Mouse (Mus musculus): ENCODE measurements around the gene Obsl1. TPM values are rescaled to one million over a fixed set of nuclear protein-coding genes. Genes with fewer than 3 reads are reported as not detected.

Obsl1 gene
- total and polyA plus RNA-seq, 3 experiments = 0.08 to 1.2 TPM; not detected in 1

DNA sequence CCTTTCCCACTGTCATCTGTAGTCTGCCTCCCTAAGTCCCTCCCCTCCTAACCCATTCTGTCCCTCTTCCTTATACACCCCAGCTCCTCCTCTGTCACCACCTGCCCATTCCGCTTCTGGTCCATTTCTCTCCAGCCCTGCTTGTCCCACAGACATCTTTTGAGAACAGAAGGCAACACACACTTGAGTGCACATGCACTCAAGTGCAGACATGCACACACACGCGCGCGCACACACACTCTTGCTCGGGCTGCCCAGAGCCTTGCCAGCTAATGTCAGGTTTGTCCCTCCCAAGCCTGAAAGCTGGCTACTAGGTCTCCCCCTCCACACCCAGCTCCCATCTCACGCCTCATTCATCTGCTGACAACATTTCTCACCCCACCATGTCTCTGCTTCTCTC lies 65.6 kb downstream of the Obsl1 start:
- TF ChIP-seq USF2 (IDR thresholded peaks at IDR 0.05; ENCODE audit: borderline replicate concordance in 1 of 2, insufficient read depth in 1 of 2, low read depth in 1 of 2, low read length in 2 of 2) (no peak), MAFK (IDR thresholded peaks at IDR 0.05; ENCODE audit: borderline replicate concordance, low read depth, low read length) (no peak), KAT2A (conservative IDR thresholded peaks at IDR 0.05; ENCODE audit: low read depth, low read length) (no peak), MAX (IDR thresholded peaks at IDR 0.05; ENCODE audit: low read length) (no peak), ELF1 (IDR thresholded peaks at IDR 0.05; ENCODE audit: low read depth, low read length) (no peak), SIN3A (IDR thresholded peaks at IDR 0.05; ENCODE audit: low read length) (no peak), POLR2AphosphoS2 (IDR thresholded peaks at IDR 0.05; ENCODE audit: low read length) (no peak)
- H3K36me3 ChIP-seq (ENCODE audit: control insufficient read depth in 1 of 2, insufficient read depth in 2 of 2, low read length in 2 of 2) = peaks cover 0 to 9% of the 10 kb centered on the region in 2 experiments; a peak in 2 of 4 replicates

DNA sequence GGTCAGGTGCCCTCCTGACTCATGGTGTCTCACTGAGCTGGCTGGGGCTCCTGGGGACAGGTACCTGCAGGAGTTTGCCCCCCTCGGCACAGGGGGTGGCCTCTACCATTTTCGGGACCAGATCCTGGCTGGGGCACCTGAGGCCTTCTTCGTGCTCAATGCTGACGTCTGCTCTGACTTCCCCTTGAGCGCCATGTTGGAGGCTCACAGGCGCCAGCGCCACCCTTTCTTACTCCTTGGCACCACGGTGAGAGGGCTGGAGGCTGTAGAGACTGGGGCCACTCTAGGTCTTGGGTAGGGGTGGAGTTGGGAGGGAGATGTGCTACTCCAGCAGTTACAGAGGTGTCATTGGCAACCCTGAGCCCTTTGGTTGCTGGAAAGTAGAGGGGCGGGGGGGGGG lies 67.5 kb downstream of the Obsl1 start:
- Histone ChIP-seq H3K36me3 (ENCODE audit: control insufficient read depth in 1 of 2, insufficient read depth in 2 of 2, low read length in 2 of 2) (peaks cover 0 to 5% of the 10 kb centered on the region in 2 experiments; a peak in 2 of 4 replicates), H3K27me3 (ENCODE audit: control insufficient read depth in 1 of 2, insufficient read depth in 2 of 2, low read length in 2 of 2) (no peaks in the 10 kb centered on the region), H3K4me3 (ENCODE audit: control insufficient read depth in 1 of 2, insufficient read depth in 1 of 2, low read depth in 2 of 2, low read length in 2 of 2) (no peak overlapping the region), H3K79me2 (ENCODE audit: control insufficient read depth, insufficient read depth, low read length, poor library complexity) (no peaks in the 10 kb centered on the region; the same call in 1 of the 2 replicates), H3K9me3 (replicated peaks; ENCODE audit: insufficient read depth, low read length) (no peaks in the 10 kb centered on the region), H3K9ac (ENCODE audit: control insufficient read depth, low read depth, low read length, poor library complexity, severe bottlenecking) (no peak overlapping the region), H3K27ac (ENCODE audit: control insufficient read depth, low read depth, low read length) (no peak overlapping the region), H3K4me1 (ENCODE audit: control insufficient read depth in 1 of 2, insufficient read depth in 2 of 2, low read length in 2 of 2) (peaks cover 4 to 12% of the 10 kb centered on the region in 2 experiments; a peak in 3 of 4 replicates)
- TF ChIP-seq HCFC1 (IDR thresholded peaks at IDR 0.05; ENCODE audit: low read depth, low read length) = no peak
- TF ChIP-seq RAD21 (IDR thresholded peaks at IDR 0.05; ENCODE audit: low read depth, low read length) = no peak
- no peak for TF ChIP-seq ZKSCAN1 (IDR thresholded peaks at IDR 0.05; ENCODE audit: low read depth, low read length)
- TF ChIP-seq ZNF384 (IDR thresholded peaks at IDR 0.05; ENCODE audit: low read depth, low read length) = no peak
- TF ChIP-seq TAL1 (IDR thresholded peaks at IDR 0.05; ENCODE audit: low read length) = no peak
- no peak for TF ChIP-seq ELF1 (IDR thresholded peaks at IDR 0.05; ENCODE audit: low read depth, low read length)
- TF ChIP-seq BHLHE40 (IDR thresholded peaks at IDR 0.05; ENCODE audit: borderline replicate concordance, low read depth, low read length) = no peak
- no peak for TF ChIP-seq MAFK (IDR thresholded peaks at IDR 0.05; ENCODE audit: borderline replicate concordance, low read depth, low read length)
- no peak for TF ChIP-seq MYB (IDR thresholded peaks at IDR 0.05; ENCODE audit: low read depth, low read length)
- no peak for TF ChIP-seq ZC3H11A (IDR thresholded peaks at IDR 0.05; ENCODE audit: low read depth, low read length)
- no peak for TF ChIP-seq TBP (IDR thresholded peaks at IDR 0.05; ENCODE audit: low read depth, low read length)
- no peak for TF ChIP-seq POLR2AphosphoS5 (IDR thresholded peaks at IDR 0.05; ENCODE audit: borderline replicate concordance, low read depth, low read length)
- TF ChIP-seq RCOR1 (IDR thresholded peaks at IDR 0.05; ENCODE audit: low read depth, low read length) = no peak
- TF ChIP-seq GABPA (IDR thresholded peaks at IDR 0.05; ENCODE audit: low read depth, low read length) = no peak
- TF ChIP-seq USF1 (IDR thresholded peaks at IDR 0.05; ENCODE audit: low read depth, low read length) = no peak
- no peak for DNase-seq (ENCODE audit: low read depth, low spot score)

More for the DNA sequence above, 65.6 kb downstream of the Obsl1 start:
- Histone ChIP-seq H3K9me3 (replicated peaks; ENCODE audit: insufficient read depth, low read length) (no peaks in the 10 kb centered on the region), H3K4me3 (ENCODE audit: control insufficient read depth in 1 of 2, insufficient read depth in 1 of 2, low read depth in 2 of 2, low read length in 2 of 2) (no peak overlapping the region), H3K9ac (ENCODE audit: control insufficient read depth, low read depth, low read length, poor library complexity, severe bottlenecking) (no peak overlapping the region), H3K27ac (ENCODE audit: control insufficient read depth, low read depth, low read length) (no peak overlapping the region), H3K4me1 (ENCODE audit: control insufficient read depth in 1 of 2, insufficient read depth in 2 of 2, low read length in 2 of 2) (peaks cover 9 to 20% of the 10 kb centered on the region in 2 experiments; a peak in 2 of 4 replicates), H3K27me3 (ENCODE audit: control insufficient read depth in 1 of 2, insufficient read depth in 2 of 2, low read length in 2 of 2) (no peaks in the 10 kb centered on the region), H3K79me2 (ENCODE audit: control insufficient read depth, insufficient read depth, low read length, poor library complexity) (no peaks in the 10 kb centered on the region; the same call in 1 of the 2 replicates)
- no peak for DNase-seq (ENCODE audit: low read depth, low spot score)

Data from MEL (cell line).